Mouse (Mus musculus) erythroblast, embryonic 14.5 days (primary cell): ENCODE measurements around the gene Spns3.

Experiments used
- GATA1 ChIP-seq: IDR thresholded peaks from 2 replicates; pipeline ENCODE4 v1.6.1; 2012; ENCODE audit warnings: low read length, inconsistent platforms, mixed read lengths
- TAL1 ChIP-seq: IDR thresholded peaks from 3 replicates; pipeline ENCODE4 v1.6.1; 2012; ENCODE audit warnings: low read length, inconsistent platforms, mixed read lengths

DNA sequence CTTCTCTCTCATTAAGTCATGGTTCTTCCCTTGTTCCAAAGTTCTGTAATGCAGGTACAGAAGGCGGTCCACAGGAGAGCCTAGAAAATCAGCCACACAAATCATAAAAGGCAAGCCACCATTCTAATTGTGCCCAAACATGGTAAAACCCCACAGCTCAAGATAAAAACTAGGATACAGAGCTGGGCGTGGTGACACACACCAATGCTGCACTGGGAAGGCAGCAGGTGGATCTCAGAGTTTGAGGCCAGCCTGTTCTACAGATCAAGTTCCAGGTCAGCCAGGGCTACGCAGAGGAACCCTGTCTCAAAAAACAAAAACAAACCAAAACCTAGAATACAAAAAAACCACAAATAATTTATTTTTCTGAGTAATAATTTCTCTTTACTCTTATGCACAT, 36.3 kb upstream of the Spns3 start:
- TF ChIP-seq GATA1 (no peak), TAL1 (no peak)
